Mouse (Mus musculus) myocyte (in vitro differentiated cells): ENCODE measurements at regions not wholly inside any gene's neighbourhood (a gene's known extent, or its start where the extent isn't known, plus 50 kb on each side); places are given as distances from the start of the nearest gene placed in this dataset.
"Not testable (repeated sequence)": the region's sequence is repeated elsewhere in the genome, so short reads cannot be mapped to it uniquely, and the experiment has no call there.

Source experiments
- CEBPB ChIP-seq: IDR thresholded peaks from 2 replicates; pipeline ENCODE4 v1.6.1; 2011; ENCODE audit warnings: mild to moderate bottlenecking, moderate library complexity; ENCODE audit not compliant: poor library complexity, insufficient read depth, severe bottlenecking
- MYOD1 ChIP-seq, 3 experiments: IDR thresholded peaks; one replicate each; pipeline ENCODE4 v1.6.1; 2011; ENCODE audit warnings: control low read depth in 2 of 3, low read depth in 2 of 3, mild to moderate bottlenecking in 2 of 3, moderate library complexity in 1 of 3; ENCODE audit not compliant: insufficient read length in 2 of 3, control insufficient read depth in 1 of 3
- POLR2A ChIP-seq: IDR thresholded peaks from one replicate; pipeline ENCODE4 v1.6.1; 2011; ENCODE audit warnings: low read depth, mild to moderate bottlenecking, control low read depth, moderate library complexity; ENCODE audit not compliant: insufficient read length
- TCF12 ChIP-seq: IDR thresholded peaks from one replicate; pipeline ENCODE4 v1.6.1; 2011; ENCODE audit warnings: mild to moderate bottlenecking, control low read depth; ENCODE audit not compliant: poor library complexity, insufficient read depth, severe bottlenecking
- TCF3 ChIP-seq: IDR thresholded peaks from one replicate; pipeline ENCODE4 v1.6.1; 2011; ENCODE audit warnings: low read depth, control low read depth; ENCODE audit not compliant: insufficient read length

DNA sequence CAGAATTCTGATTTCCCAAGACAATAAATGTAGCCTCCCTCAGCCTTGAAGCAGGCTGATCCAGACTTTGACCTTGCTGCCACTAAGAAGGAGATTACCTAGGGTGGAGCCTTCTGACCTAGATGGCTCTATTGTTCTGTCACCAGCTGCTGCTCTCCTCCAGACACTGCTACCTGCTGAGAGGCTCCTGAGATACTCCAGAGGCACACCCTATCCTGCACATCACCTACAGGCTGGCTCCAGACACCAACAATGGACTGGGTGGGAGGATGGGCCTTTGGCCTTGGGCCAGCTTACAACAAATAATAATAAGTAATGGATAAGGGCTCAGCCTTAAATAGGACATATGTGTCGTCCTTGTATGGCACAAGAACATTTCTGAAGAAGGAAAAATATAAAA lies 186.3 kb upstream of the Fmr1 start:
- not testable (repeated sequence) for TF ChIP-seq POLR2A; CEBPB; MYOD1 (IDR thresholded peaks at IDR 0.05; ENCODE audit: control insufficient read depth in 1 of 3, insufficient read length in 2 of 3, low read depth in 2 of 3); TCF3; TCF12
